Mouse (Mus musculus): Measurements from ENCODE around the gene Auts2.

The Auts2 gene

DNA sequence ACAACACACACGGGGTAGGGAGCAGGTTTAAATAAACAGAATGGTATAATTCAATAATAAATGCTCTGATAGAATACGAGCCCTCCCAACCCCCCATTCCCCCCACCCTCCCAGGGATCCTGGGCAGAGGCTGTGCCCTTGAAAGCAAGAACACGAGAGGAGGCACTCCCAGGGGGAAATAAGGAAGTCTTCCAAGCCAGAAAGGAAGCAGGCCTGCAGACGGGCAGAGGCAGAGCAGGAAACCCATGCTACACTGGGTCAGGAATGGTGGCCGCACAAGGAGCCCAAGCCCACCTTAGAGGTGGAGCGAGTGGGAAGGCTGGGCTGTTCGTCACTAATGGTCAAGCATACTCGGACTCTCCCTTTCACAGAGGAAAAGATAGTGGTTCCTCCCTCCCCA is 1051.3 kb downstream of the Auts2 start:
- DNase-seq (ENCODE audit: low read depth in 2 of 2, low spot score in 2 of 2): no peak

- DNase-seq (ENCODE audit: low read depth in 2 of 2, low spot score in 2 of 2): no peak
Measured at GRCm38 (mm10) chr5:131490811-131491210, 1052.3 kb downstream of the Auts2 start.

DNA sequence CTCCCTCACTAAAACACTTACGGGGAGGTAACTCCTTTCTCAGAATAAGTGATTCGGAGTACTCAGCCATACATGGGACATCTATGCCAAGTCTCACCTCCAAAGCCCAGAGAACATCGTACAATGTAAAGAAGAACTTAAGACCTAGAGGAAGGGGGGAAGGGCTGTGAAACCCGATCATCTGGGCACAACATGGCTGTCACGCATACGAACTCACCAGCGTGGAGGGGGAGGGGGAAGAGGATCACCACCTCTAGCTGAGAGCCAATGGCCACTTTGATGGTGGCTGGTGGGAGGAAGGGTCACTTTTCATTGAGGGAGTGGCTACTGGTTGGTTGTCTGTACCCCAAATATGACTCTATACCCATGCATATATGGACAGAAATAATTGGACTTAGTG is 1053.3 kb downstream of the Auts2 start:
- no peak for DNase-seq (ENCODE audit: low read depth in 2 of 2, low spot score in 2 of 2)

DNA sequence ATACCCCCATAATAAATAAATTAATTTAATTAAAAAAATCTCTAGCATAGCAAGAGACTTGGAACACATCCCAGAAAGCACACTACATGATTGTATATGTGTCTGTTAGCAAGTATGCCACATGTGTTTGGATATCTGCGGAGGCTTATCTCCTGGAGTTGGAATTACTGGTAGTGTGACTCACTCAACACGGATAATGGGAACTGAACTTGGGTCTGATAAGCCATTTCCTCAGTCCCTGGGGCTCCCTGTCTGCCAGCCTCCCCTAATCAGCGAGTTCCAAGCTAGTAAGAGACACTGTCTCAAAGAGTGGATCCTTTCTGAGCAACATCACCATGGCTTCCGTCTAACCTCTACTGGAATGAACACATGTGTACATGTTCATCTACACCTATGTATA is 1056.6 kb downstream of the Auts2 start:
- DNase-seq (ENCODE audit: low read depth in 2 of 2, low spot score in 2 of 2): no peak

GRCm38 (mm10) chr5:131475278-131475677 is 1067.9 kb downstream of the Auts2 start:
- no peak for DNase-seq (ENCODE audit: low read depth in 2 of 2, low spot score in 2 of 2)

GRCm38 (mm10) chr5:131468609-131469008 is 1074.5 kb downstream of the Auts2 start:
- no peak for DNase-seq (ENCODE audit: low read depth in 2 of 2, low spot score in 2 of 2)

GRCm38 (mm10) chr5:131466131-131466530 is 1077.0 kb downstream of the Auts2 start:
- DNase-seq (ENCODE audit: low read depth in 2 of 2, low spot score in 2 of 2): no peak

DNA sequence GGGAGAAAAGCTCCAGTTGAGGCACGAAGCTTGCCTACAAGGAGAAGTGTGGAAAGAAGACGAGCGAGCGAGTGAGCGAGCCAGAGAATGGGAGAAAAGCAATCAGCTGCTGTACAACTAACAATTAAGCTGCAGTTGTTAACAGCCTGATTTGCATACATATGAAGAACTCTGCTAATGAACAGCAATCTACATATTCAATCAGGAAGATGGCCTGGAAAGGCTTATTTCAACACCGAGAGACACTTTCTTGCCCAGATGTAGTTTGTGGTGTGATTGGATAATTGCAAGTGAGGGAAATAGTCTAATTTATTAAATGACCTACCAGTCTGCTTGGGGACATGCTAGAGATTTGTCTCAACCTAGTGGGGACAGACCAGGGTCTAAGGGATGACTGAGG is 1079.7 kb downstream of the Auts2 start:
- no peak for DNase-seq (ENCODE audit: low read depth in 2 of 2, low spot score in 2 of 2)

DNA sequence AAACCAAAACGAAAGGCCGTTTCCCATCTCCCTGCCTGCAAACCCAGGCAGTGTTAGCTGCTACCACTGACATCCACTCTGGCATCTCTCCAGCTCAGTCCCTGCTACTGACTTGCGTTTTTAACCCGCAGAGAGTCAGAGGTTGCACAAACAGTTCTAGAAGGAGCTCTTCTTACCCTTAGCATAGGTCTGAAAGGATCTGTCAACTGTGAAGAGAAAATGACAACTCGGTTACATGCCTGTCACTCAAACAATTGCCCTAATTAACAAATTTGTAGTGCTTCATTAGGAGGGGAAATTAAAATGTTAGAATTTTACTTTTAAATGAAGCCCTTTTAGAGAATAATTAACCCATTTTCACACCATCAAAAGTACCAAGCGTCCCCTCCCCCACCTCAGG is 1083.2 kb downstream of the Auts2 start:
- no peak for DNase-seq (ENCODE audit: low read depth in 2 of 2, low spot score in 2 of 2)

- no peak for DNase-seq (ENCODE audit: low read depth in 2 of 2, low spot score in 2 of 2)
Measured at GRCm38 (mm10) chr5:131459549-131459948, 1083.6 kb downstream of the Auts2 start.

DNA sequence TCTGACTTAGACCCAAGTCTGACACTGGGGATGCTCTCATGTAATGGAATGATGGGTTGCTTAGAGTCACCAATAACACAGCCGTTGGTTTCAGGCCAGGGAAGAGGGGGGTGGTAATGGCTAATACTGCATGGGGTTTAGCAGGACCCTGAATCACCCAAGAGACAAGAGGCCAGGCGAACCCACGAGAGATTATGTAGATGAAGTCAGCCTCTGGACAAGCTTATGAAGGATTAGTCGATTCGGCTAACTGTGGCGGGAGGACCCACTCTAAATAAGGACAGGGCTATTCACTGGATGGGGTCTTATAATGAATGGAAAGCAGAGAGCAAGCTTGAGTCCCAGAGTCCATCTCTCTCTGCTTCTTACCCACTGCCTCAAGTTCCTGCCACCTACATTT is 1084.4 kb downstream of the Auts2 start:
- DNase-seq (ENCODE audit: low read depth in 2 of 2, low spot score in 2 of 2): no peak

DNA sequence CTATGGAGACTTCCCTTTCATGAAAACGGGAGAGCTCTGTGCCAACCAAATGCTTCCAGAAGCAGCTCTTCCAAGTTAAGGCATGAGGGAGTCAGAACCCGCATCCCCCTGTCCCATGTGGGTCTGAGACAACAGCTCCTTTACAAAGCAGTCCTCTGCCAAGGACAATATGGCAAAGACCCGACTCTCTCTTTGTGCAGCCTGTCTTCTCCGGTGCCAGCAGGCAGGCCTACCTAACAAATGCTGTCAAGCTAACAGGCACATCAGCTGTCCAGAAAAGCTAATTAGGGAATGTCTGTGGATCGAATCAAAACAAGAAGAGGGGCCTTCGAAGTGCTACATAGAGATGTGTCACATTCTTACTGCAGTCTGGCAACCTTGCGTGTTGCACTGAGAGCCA is 1085.1 kb downstream of the Auts2 start:
- no peak for DNase-seq (ENCODE audit: low read depth in 2 of 2, low spot score in 2 of 2)

- no peak for DNase-seq (ENCODE audit: low read depth in 2 of 2, low spot score in 2 of 2)
Measured at GRCm38 (mm10) chr5:131449181-131449868, 1093.8 kb downstream of the Auts2 start.

DNA sequence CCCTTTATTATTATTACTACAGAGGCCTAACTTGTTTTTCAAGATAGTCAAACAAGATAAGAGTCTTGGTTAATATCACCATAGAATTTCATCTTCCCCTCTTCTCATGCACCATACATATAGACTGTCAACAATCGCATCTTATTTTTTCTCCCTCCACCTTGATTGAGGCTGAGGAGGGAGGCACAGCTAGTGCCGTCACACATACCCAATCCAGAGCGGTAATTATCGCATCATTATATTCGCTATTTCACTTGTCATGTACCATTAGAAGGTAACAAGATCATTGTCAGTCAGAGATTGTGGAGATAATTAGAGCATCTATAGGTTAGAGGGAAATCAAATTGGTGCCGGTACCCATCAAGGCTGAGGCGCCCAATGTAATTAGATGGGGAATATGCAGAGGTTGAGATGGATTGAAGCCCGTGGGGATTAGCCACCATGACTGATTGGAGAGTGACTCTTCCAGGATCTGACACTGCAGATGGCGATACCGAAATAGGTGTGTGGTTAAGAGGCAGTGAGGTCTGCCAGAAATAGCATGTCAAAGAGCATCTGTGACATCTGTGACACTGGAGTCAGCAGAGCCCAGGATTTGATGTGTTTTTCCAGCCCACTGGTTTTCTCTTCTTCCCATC is 1107.8 kb downstream of the Auts2 start:
- DNase-seq (ENCODE audit: low read depth in 2 of 2, low spot score in 2 of 2): no peak

DNA sequence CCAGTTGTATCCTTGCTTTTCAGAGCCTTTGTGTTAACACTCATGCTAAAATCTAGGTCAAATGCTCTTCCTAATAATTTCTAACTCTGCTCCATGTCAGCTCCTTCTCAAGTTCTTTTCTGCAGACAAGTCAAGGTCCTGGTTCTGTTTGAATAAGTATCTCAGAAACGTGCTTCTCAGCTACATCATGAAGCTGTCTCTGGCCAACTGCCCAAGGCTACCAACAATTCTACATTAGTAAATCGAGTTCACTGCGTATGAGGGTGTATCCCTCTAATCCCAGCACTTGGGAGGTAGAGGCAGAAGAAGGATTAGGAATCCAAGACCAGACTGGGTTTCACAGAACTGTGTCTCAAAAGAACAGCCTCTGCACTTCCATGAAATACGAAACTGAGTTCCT is 1109.9 kb downstream of the Auts2 start:
- DNase-seq (ENCODE audit: low read depth in 2 of 2, low spot score in 2 of 2): no peak

DNA sequence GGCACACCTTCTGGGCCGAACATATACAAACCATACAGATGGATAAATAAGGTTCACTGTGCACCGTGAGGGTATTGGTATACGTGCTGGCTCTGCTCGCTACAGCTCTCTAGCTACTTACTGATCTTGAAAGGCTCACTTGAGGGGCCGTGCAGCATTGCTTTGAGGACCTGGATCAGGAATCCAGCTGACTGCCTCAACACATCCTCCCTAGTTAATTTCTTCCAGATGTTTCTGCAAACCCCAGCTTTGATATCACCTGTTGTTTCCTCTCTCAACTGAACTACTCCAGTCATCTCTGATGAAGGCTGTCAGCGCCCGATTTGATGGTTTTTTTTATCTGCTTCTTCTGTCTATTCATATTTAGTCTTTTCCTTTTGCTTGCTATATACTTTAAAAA is 1111.2 kb downstream of the Auts2 start:
- no peak for DNase-seq (ENCODE audit: low read depth in 2 of 2, low spot score in 2 of 2)

GRCm38 (mm10) chr5:131430109-131430508 is 1113.0 kb downstream of the Auts2 start:
- DNase-seq (ENCODE audit: low read depth in 2 of 2, low spot score in 2 of 2): no peak

DNA sequence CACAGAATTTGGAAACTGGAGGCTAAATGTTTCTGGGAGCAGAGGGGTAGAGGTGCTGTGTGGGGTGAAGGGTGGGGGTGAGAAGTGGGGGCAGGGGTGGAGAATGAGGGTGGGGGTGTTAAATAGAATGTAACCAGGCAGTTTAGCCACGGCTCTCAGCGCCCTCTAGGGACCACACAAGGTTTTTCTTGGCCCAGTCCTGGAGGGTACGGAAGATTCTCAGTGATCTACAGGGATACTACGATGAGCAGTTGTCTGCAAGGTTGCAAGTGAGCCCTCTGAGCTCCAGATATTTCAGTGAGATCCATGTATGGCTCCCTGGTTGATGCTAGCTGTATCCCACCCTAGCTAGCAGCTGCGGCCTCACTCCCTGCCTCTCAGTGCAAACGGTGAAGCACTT is 1113.6 kb downstream of the Auts2 start:
- no peak for DNase-seq (ENCODE audit: low read depth in 2 of 2, low spot score in 2 of 2)

GRCm38 (mm10) chr5:131427734-131428413 is 1115.3 kb downstream of the Auts2 start:
- no peak for DNase-seq (ENCODE audit: low read depth in 2 of 2, low spot score in 2 of 2)

DNA sequence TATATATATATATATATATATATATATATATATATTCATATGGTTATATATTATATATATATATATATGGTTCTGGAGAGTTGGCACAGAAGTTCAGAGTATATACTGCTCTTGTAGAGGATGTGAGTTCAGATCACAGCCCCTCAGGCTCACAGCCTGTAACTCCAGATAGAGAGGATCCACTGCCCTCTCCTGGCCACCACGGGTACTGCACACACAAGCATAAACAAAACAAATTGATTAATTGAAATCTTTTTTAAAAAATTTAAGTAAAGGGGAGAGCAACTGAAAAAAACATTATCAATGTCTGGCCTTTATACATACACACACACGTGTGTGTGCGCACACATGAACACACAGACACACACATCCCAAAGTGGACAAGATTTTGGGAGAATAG is 1120.4 kb downstream of the Auts2 start:
- DNase-seq (ENCODE audit: low read depth in 2 of 2, low spot score in 2 of 2): no peak

DNA sequence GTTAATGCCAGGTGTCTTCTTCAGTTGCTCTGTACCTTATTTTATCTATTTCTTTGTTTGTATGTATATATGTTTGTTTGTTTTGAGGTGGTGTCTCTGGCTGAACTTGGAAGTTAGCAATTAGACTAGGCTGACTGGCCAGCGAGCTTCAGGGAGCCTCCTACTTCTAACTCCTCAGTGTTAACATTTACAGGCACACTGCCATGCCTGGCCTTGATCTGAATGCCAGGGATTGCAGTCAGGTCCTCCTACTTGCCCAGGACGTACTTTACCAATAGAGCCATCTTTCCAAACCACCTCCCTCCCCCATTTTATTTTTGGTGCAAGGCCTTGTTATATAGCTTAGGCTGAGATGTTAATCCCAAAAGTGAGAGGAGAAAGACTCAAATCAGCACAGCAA is 1122.7 kb downstream of the Auts2 start:
- no peak for DNase-seq (ENCODE audit: low read depth in 2 of 2, low spot score in 2 of 2)

GRCm38 (mm10) chr5:131415902-131416545 is 1127.1 kb downstream of the Auts2 start:
- DNase-seq (ENCODE audit: low read depth in 2 of 2, low spot score in 2 of 2): no peak

All from CD8-positive naive resting alpha-beta T cell, adult 2 months (primary cell).